8 mouse cellular contexts compared by ENCODE assay signal in the genomic region with DNA sequence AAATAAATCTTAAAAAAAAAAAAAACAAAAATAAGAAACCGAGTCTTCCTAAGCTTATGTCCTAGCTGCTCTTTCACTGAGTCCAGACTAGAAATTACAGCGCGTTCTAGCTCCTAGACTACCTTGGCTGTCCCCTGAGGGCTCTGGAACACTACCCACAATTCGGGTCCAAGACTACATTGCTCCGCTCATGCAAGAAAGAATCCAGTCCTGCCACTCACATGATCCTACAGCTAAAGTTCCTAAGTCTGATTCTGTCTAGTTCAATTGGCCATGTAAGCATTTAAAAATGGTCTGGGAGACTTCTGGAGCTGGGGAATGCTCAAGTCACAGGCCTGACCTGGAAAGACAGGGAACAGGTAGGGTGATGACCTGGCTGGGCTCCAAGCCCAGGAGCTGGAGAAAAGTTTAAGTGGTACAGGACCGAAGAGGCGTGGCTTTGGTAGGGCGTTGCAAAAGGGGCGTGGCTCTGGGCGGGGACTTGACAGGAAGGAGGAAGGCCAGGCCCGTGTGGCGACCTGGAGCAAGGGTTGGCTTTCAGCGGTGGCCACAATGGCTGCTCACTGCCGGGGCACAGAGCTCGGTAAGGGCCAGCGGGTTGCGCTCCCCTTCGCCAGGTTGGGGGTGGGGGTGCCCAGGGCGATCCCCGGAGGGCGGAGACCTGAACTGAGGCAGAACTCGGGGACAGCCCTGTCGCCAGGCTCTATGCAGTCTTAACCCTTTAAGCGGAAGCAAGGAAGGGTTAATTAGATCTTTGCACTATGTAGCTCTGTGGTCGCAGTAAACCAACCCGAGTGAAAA. TPM values are rescaled to one million over a fixed set of nuclear protein-coding genes. Genes with fewer than 3 reads are reported as not detected.
DNase-seq lines count a peak whose midpoint lies in the region; ATAC-seq lines count a peak whose summit lies in the region.

TSS of gene Dera (plus strand) at position 491 of the 801 bp plus-strand sequence.

- DNase-seq in T-cell, adult 2 months (ENCODE audit: low spot score): peak; percentile 86
- DNase-seq in cerebellum, postnatal 10 days: peak; percentile 87 to 89
- peak; percentile 17 to 37 for DNase-seq in frontal cortex, postnatal 36 days (ENCODE audit: low spot score in 2 of 2)
- DNase-seq in hindbrain, embryonic 14.5 days (ENCODE audit: low spot score): peak; percentile 37
- DNase-seq in left cerebral cortex, adult 8-10 months (ENCODE audit: low spot score in 2 of 2): peak; percentile 20 to 33
- peak; percentile 69 for DNase-seq in right cerebral cortex, postnatal 14 days
- peak; percentile 74 to 91 for DNase-seq in urinary bladder, postnatal 4 days (ENCODE audit: low spot score in 2 of 2)

- no peak within 1 kb of the TSS for H3K27ac ChIP-seq in hindbrain, embryonic 14.5 days

- H3K27me3 ChIP-seq in hindbrain, embryonic 14.5 days (ENCODE audit: control insufficient read depth, insufficient read depth, low read length): no peaks in the 10 kb centered on the region

- peak within 1 kb of the TSS; percentile 47 for H3K9ac ChIP-seq in hindbrain, embryonic 14.5 days

- no peaks in the 10 kb centered on the region for H3K9me3 ChIP-seq in hindbrain, embryonic 14.5 days (ENCODE audit: control insufficient read depth, low read length)

- peaks cover 30% of the 10 kb centered on the region for H3K36me3 ChIP-seq in hindbrain, embryonic 14.5 days (replicated peaks; ENCODE audit: control insufficient read depth, insufficient read depth)

- H3K4me3 ChIP-seq in hindbrain, embryonic 14.5 days (replicated peaks; ENCODE audit: low read length): peak within 1 kb of the TSS; percentile 43

- H3K4me2 ChIP-seq in hindbrain, embryonic 14.5 days (replicated peaks): peak within 1 kb of the TSS; percentile 59

- 10% methylated on average over 26 of the region's 26 CpGs for WGBS in hindbrain, embryonic 14.5 days

- H3K4me1 ChIP-seq in hindbrain, embryonic 14.5 days (replicated peaks; ENCODE audit: control insufficient read depth, insufficient read depth, low read length): peaks cover 6% of the 10 kb centered on the region; the same call in 1 of the 2 replicates

- ATAC-seq in hindbrain, embryonic 14.5 days (ENCODE audit: low FRiP score): peak; percentile 84
- ATAC-seq in megakaryocyte progenitor cell, adult 5-6 weeks (replicated peaks; ENCODE audit: poor library complexity): peak; percentile 95

RNA-seq across cellular contexts. Expression of gene Dera, which starts in this region (rescaled TPM):
- 12.5 and 12.9 TPM in 2 replicates for polyA plus RNA-seq in hindbrain, embryonic 14.5 days (2014; fragmentation: Nextera tagmentation; extraction: Ambion mirVana)
- 1 to 10 TPM; 3.1 to 6.4 (median 3.3) TPM for total RNA-seq in left cerebral cortex, adult 8-10 months (2022)
- 55.1 and 55.4 TPM in 2 replicates for total RNA-seq in megakaryocyte progenitor cell, adult 5-6 weeks (2015)
- 58.5 and 71.7 TPM in 2 replicates for total RNA-seq in megakaryocyte progenitor cell, adult 5-6 weeks (2017)

Comparison
In these comparisons a context has a peak if more than half of its experiments do, and no peak if none do; other contexts are left out.
1. RNA of gene Dera (total RNA-seq): 55.1 to 71.7 TPM in megakaryocyte progenitor cell, adult 5-6 weeks; 3.1 to 6.4 TPM in left cerebral cortex, adult 8-10 months; every median in the first group is over 4 times any median in the second.
2. DNase-seq: peak in every context shown above with its lines; median percentile 88 in cerebellum, postnatal 10 days; 86 in T-cell, adult 2 months; 82 in urinary bladder, postnatal 4 days; 69 in right cerebral cortex, postnatal 14 days; 37 in hindbrain, embryonic 14.5 days; 27 in frontal cortex, postnatal 36 days; 26 in left cerebral cortex, adult 8-10 months.